Mouse (Mus musculus): ENCODE results near the gene Ssc5d.
A peak's percentile ranks its signal among the peaks of the same experiment; 100 is the strongest.

DNA sequence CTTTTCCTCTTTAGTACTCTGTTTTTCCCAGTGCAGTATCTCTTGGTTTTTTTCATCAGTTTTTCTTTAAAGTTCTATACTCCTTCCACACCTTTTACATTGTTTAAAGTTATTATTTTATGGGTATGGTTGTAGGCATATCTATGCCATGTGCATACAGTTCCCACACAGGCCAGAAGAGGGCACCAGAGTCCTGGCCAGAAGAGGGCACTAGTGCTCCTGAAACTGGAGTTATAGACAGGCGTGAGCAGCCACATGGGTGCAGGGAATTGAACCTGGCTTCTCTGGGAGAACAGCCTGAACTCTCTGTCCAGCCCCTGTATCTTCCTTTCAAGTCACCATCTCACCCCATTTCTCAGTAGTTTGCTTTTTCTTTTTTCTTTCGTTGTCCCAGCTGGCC is 12.9 kb downstream of the Ssc5d start:
- TF ChIP-seq POLR2A (IDR thresholded peaks at IDR 0.05; ENCODE audit: control insufficient read depth, extremely low read depth, insufficient read depth, low read length, poor library complexity) (no peak), CTCF (IDR thresholded peaks at IDR 0.05; ENCODE audit: borderline replicate concordance, control insufficient read depth, extremely low read depth, insufficient read depth, low read length, poor library complexity) (peak; percentile 59; the same call in 1 of the 2 replicates)

All from thymus, adult 2 months (tissue).